Mouse (Mus musculus) lung, postnatal 10 days (tissue): ENCODE measurements at regions not wholly inside any gene's neighbourhood (a gene's known extent, or its start where the extent isn't known, plus 50 kb on each side); places are given as distances from the start of the nearest gene placed in this dataset.
A peak's percentile ranks its signal among the peaks of the same experiment; 100 is the strongest.

ENCODE experiments used
- DNase-seq: peaks from one replicate; pipeline ENCODE4 v3.0.0; 2021

GRCm38 (mm10) chr1:88813200-88813599, 111.2 kb upstream of the Arl4c start:
- DNase-seq = no peak

- no peak for DNase-seq
Observed at GRCm38 (mm10) chr1:88816376-88816945, 114.4 kb upstream of the Arl4c start.

DNA sequence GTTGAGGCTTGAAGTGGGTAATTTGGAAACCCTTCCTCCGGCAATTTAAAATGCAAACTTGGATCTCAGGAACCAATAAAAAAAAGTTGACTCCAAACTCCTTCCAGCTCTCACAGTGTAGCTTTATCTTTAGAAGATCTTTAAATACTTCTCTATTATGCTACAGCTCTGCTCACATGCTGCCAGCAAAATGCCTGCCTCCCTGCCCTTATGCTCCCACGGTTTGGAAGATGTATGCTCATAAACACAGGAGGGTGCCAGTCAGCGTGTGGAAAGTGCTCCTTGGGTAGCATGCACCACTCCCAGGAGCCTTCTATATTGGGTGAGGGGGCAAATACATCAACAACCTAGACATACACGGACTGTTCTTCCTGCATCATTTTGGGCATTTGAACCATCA, 123.2 kb upstream of the Arl4c start:
- DNase-seq = no peak

DNA sequence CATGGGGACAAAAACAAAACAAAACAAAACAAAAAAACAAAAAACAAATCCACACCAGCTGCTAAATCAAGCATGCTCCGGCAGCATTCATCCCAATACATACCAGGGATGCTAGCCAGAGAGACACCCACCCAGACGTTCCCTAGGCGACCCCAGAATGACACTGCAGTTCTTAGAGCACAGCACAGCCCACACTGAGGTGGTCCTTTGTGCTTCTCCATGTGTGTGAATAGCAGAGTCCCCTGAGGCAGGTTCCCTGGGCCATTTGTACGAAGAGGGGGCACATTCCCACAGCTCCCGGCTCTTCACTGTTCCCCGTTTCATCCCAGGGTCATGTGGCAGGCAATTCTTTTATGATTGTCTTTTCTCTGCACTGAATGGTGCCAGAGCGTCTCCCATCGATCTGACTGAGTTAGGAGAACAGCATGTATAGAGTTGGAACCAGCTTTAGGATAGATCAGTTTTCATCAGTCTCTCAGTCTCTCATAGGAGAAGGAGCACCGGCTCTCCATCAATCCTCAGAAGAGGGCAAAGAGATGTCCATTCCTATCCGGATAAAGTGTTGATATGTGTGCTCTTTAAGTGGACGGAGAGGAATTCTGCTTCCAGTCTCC, 136.7 kb upstream of the Arl4c start:
- DNase-seq = no peak

- DNase-seq = no peak
Observed at GRCm38 (mm10) chr1:88839407-88839976, 137.5 kb upstream of the Arl4c start.

DNA sequence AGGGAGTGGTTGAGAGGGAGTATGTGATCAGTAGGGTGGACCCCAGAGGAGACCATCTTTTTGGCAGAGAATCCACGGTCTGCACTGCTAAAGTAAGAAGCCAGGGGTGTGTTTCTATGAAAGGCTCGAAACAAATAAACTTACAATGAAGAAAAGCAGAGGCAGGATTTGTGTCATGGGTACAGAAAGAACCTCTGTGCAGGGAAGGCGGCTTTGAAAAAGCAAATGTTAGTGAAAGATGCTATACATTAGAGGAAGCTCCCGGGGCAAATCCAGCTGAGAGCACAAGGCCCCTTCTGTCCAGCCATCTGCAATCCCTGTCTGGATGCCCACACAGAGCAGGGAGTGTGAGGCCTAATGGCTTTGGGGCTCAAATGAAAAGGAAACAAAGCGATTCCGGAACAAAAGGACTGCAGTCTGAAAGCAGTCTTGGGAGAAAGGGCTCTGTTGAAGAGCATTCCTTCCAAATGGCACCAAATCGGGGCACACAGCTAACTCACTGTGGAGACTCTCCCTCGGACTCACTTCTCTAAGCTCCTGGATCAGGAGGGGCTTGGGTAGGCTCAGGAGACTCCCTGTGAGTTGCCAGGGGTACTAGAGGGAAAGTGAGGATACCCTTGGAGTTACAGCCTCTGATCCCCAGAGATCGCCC, 138.1 kb upstream of the Arl4c start:
- DNase-seq = no peak

DNA sequence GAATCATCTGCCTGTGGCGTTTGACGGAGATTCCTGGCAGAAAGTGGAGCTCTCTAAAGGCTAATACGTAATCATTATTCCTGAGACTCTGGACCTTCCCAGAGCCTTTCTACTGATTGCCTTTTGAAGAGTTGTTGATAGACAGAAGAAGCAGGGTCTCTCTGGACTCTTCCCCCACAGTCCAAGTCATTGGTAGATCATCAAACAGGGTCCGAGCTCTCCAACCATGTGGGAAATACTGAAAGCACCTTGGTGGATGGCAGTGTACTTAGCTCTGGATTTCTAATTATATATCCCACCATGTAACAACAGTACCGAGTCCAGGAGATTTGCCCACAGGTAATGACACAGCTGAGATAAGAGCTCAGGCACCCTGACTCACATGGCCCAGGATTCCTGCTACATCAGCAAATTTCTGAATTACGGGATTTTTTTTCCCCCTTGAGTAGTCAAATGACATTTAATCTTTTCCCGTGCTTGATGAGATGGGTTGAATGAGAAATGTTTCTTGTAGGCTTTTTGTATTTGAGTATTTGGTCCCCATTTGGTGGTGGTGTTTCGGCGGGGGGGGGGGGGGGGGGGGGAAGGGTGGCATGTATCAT, 139.1 kb upstream of the Arl4c start:
- DNase-seq = no peak

GRCm38 (mm10) chr1:88847333-88848091, 145.5 kb upstream of the Arl4c start:
- no peak for DNase-seq

DNA sequence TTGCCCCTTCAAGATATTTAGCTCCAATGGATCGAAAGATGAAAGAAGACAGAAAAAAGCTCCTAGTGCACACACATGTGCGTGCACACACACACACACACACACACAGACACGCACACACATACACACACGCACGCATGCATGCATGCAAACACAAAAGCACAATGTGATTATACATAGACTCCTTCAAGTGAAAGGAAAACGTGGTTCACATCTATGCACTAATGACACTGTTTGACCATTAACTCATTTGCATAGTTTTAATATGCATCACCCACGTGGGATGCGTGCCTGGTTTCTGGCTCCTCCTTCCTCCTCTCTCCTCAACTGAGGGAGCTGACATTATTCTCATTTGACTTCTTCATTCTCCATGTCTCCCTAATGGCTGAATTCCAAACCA, 146.2 kb upstream of the Arl4c start:
- no peak for DNase-seq

- no peak for DNase-seq
Observed at GRCm38 (mm10) chr1:88849421-88849820, 147.4 kb upstream of the Arl4c start.

- DNase-seq = no peak
Observed at GRCm38 (mm10) chr1:88851931-88852330, 149.9 kb upstream of the Arl4c start.

- peak; percentile 15 for DNase-seq
Observed at GRCm38 (mm10) chr1:88860871-88861589, 159.0 kb upstream of the Arl4c start.

- no peak for DNase-seq
Observed at GRCm38 (mm10) chr1:88861590-88861935, 159.5 kb upstream of the Arl4c start.

- no peak for DNase-seq
Observed at GRCm38 (mm10) chr1:88865436-88865835, 163.4 kb upstream of the Arl4c start.

GRCm38 (mm10) chr1:88866571-88866970, 164.6 kb upstream of the Arl4c start:
- no peak for DNase-seq

DNA sequence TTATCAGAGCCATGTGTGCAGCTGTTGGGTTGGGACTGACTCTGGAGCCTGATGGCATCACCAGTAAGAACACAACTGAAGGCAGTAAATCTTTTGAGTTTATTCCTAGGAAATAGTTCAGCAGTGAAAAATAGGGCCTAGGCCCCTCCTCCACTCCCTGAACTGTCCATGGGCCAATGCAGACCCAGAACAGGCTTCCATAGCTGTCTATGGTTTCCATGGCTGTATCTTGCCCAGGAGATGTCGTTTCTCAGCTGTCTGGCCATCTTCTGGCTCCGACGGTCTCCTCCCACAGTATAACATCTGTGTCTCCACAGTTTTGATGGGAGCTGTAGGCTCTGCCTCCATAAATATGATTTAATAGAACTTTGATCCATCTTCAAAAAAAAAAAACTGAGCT, 165.1 kb upstream of the Arl4c start:
- DNase-seq = no peak

DNA sequence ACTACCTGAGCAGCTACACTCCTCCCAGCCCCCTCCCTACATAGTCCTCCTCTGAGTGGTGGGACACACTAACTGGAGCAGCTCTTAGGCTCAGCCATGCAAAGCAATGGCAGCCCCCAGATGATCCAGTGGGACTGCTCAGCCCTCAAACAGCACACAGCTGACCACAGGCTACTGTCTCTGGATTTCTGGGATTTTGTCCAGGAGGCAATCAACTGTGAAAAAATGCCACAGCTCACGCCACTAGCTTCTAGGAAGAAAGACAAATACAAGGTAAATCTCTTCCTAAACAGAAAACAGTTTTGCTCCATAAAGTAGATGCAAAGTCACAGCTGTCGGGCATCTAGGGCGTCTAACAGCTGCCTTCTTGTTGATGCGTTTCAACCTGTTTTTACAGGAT, 167.9 kb upstream of the Arl4c start:
- DNase-seq = no peak

DNA sequence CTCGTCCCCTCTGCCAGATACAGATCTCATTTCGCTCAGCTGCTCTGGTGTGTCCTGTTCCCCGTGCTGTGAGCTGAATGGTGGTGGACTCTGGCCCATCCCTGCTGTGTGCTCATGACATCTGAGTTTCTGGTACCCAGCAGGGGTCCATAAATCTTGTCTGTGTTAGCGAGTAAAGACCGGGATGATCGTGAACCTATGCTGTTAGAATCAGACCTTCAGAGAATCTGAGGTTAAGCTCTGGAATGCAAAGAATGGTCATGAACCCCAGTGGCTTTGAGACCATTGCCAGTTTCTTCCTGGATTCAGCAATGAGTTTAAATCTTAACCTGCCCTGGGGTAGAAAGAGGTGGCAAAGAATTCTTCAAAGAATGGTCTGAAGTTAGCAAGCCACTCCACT, 173.3 kb upstream of the Arl4c start:
- DNase-seq = no peak

DNA sequence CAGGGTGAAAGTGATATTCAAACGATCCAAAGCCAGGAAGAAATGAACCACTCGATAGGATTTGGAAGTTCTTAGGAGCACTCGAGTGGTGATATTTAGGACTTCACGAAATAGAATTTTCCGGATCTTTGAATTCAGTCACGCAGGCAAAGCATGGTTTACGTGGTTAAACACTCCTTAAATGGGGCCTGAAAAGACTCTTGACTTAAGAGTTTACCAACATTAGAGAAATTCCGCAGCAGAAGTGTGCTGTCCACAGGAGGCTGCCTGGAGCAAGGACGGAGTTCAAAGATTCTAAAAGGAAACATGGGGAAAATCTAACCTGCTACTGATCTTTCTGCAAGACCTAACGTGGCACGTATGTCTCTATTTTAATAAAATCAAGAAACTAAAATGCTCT, 175.4 kb upstream of the Arl4c start:
- no peak for DNase-seq

DNA sequence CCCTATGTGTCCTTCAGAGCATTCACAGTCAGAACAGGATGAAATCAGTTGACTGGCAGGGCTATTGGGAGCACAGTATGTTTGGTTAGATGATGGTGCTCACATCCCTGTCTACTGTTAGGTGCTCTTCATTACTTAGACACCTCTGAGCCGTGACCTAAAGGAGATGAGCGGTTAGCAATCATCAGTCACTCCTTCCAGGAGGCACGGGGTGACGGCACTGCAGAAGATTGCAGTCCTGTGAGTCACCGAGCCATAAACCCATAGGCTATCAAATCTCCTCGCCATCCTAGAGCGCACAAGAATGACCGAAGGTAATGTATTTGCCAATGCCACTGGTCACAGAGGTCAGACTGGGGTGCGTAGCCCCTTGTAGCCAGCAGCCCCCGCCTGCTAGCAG, 176.8 kb upstream of the Arl4c start:
- no peak for DNase-seq

- no peak for DNase-seq
Observed at GRCm38 (mm10) chr1:88879367-88879766, 177.3 kb upstream of the Arl4c start.

- DNase-seq = no peak
Observed at GRCm38 (mm10) chr1:88891041-88891440, 179.2 kb upstream of the Sh3bp4 start.

GRCm38 (mm10) chr1:88902426-88902825, 167.8 kb upstream of the Sh3bp4 start:
- no peak for DNase-seq
